Mouse (Mus musculus): ENCODE measurements around the gene Pramef17.
"Not testable (repeated sequence)": the region's sequence is repeated elsewhere in the genome, so short reads cannot be mapped to it uniquely, and the experiment has no call there.

DNA sequence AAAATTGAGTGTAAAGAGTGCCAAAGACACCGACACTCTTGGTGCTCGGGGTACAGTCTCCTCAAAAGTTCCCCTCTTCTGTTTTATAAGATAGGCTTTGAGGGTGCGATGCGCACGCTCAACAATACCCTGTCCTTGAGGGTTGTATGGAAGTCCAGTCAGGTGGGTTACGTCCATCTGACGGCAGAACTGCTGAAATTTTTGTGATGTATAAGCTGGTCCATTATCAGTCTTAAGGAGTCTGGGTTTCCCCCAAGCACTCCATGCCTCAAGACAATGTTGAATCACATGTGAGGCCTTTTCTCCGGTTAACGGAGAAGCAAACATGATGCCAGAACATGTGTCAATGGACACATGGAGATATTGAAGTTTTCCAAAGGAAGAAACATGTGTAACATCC is 8.4 kb downstream of the Pramef17 start:
- TF ChIP-seq CTCF (IDR thresholded peaks at IDR 0.05; ENCODE audit: borderline replicate concordance, control insufficient read depth, extremely low read depth, insufficient read depth, low read length, poor library complexity); POLR2A (IDR thresholded peaks at IDR 0.05; ENCODE audit: control insufficient read depth, extremely low read depth, insufficient read depth, low read length, poor library complexity): not testable (repeated sequence)
